Mouse (Mus musculus) kidney, postnatal 0 days (tissue): ENCODE measurements at regions not wholly inside any gene's neighbourhood (a gene's known extent, or its start where the extent isn't known, plus 50 kb on each side); places are given as distances from the start of the nearest gene placed in this dataset.

Source experiments
- ATAC-seq: fragments of 200-750 bp; cut with Nextera tagmentation; replicated peaks from 2 replicates; pipeline ENCODE4 v1.8.0; 2017; ENCODE audit warnings: low read depth, moderate number of reproducible peaks, moderate TSS enrichment, moderate library complexity; ENCODE audit not compliant: low FRiP score
- DNase-seq: peaks from one replicate; pipeline ENCODE4 v3.0.0-alpha.2; 2016; ENCODE audit warnings: low spot score
- H3K27ac ChIP-seq: fragments of 300-500 bp; sonication (generic); 2 replicates; pipeline ENCODE4 v1.5.1; 2014; ENCODE audit warnings: mild to moderate bottlenecking
- H3K27me3 ChIP-seq: fragments of 300-500 bp; sonication (generic); 2 replicates; pipeline ENCODE4 v1.6.1; 2014; ENCODE audit warnings: low read length, mixed read lengths; ENCODE audit not compliant: insufficient read depth
- H3K36me3 ChIP-seq: fragments of 300-500 bp; sonication (generic); 2 replicates; pipeline ENCODE4 v1.6.1; 2014; ENCODE audit warnings: low read length, mixed read lengths; ENCODE audit not compliant: insufficient read depth
- H3K4me1 ChIP-seq: fragments of 300-500 bp; sonication (generic); replicated peaks from 2 replicates; pipeline ENCODE4 v1.6.1; 2014; ENCODE audit warnings: antibody characterized with exemption, low read length, mixed read lengths; ENCODE audit not compliant: insufficient read depth
- H3K4me2 ChIP-seq: fragments of 300-500 bp; sonication (generic); 2 replicates; pipeline ENCODE4 v1.6.1; 2014; ENCODE audit warnings: mild to moderate bottlenecking, low read length, moderate library complexity, mixed read lengths
- H3K4me3 ChIP-seq: fragments of 300-500 bp; sonication (generic); replicated peaks from 2 replicates; pipeline ENCODE4 v1.5.1; 2014; ENCODE audit warnings: low read depth, low read length
- H3K9ac ChIP-seq: fragments of 300-500 bp; sonication (generic); 2 replicates; pipeline ENCODE4 v1.6.1; 2014; ENCODE audit warnings: low read depth, low read length
- H3K9me3 ChIP-seq: fragments of 300-500 bp; sonication (generic); replicated peaks from 2 replicates; pipeline ENCODE4 v1.6.1; 2016; ENCODE audit warnings: low read length, inconsistent platforms, mixed read lengths
- CTCF ChIP-seq: IDR thresholded peaks from 2 replicates; pipeline ENCODE4 v1.5.1; 2016; ENCODE audit warnings: antibody characterized with exemption, low read depth, mild to moderate bottlenecking, moderate library complexity
- WGBS: fragments of 180-500 bp; shearing (Covaris S2); extraction: QIAGEN DNeasy Blood & Tissue Kit; methylation state at CpG from one replicate; pipeline ENCODE4 v1.1.7; 2014; 5-methylcytosine and 5-hydroxymethylcytosine counted together

DNA sequence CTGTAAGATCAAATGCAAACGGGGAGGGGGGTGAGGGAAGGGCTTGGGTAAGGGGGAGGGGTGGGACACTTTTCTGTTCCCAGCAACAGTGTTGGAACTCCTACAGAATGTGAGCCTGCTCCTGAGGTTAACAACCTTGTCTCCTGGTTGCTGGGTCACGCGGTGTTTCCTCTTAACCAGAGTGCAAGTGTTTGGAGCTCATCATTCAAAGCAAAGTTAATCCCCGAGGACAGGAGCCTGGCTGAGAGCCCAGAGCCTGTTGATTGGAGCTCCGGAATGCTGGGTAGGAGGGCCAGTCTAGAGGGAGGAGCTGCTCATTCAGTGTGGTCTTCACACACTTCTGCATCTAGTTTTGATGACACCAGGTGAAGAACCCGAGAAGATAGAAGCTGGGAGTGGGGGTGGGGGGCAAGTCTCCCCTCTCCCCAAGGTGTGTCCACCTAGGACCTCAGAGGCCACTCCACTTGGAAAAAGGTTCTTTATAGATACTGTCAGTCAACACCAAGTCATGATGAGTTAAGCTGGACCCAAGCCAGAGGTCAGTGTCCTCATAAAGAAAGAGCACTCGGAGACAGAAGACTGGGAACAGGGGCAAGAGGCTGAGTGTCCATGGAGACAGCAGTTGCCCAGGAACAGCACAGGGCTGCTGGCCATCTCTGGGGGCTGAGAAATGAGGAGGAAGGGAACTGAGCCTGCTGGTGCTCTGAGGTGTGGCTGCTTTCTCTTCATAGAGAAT is 220.2 kb downstream of the Sipa1l2 start:
- Histone ChIP-seq H3K9me3 (no peaks in the 10 kb centered on the region), H3K36me3 (no peaks in the 10 kb centered on the region), H3K9ac (no peak overlapping the region), H3K4me2 (no peak overlapping the region), H3K27me3 (no peaks in the 10 kb centered on the region), H3K4me1 (peaks cover 17% of the 10 kb centered on the region), H3K27ac (0 out of 2 replicates have a peak overlapping the region, but pooled peaks have one; percentile 13), H3K4me3 (no peak overlapping the region)
- ATAC-seq, result peak; percentile 92
- WGBS, result 4% methylated on average over 7 of the region's 7 CpGs
- TF ChIP-seq CTCF, result no peak
- DNase-seq, result peak; percentile 97

- 81% methylated on average over 8 of the region's 8 CpGs for WGBS
- no peaks in the 10 kb centered on the region for H3K9me3 ChIP-seq
- no peaks in the 10 kb centered on the region for H3K27me3 ChIP-seq
- no peak overlapping the region for H3K4me2 ChIP-seq
- H3K27ac ChIP-seq, result no peak overlapping the region
- no peak overlapping the region for H3K4me3 ChIP-seq
- ATAC-seq (no peak), DNase-seq (no peak)
- no peak overlapping the region for H3K9ac ChIP-seq
- H3K4me1 ChIP-seq, result peaks cover 23% of the 10 kb centered on the region
- no peak for TF ChIP-seq CTCF
- H3K36me3 ChIP-seq, result no peaks in the 10 kb centered on the region
Measured at GRCm38 (mm10) chr8:125346182-125346581, 223.4 kb downstream of the Sipa1l2 start.

GRCm38 (mm10) chr8:125345571-125345970 is 224.0 kb downstream of the Sipa1l2 start:
- H3K27ac ChIP-seq, result no peak overlapping the region
- no peaks in the 10 kb centered on the region for H3K9me3 ChIP-seq
- no peak overlapping the region for H3K4me3 ChIP-seq
- 92% methylated on average over 10 of the region's 10 CpGs for WGBS
- H3K9ac ChIP-seq, result no peak overlapping the region
- DNase-seq (no peak), ATAC-seq (no peak)
- H3K4me2 ChIP-seq, result no peak overlapping the region
- H3K36me3 ChIP-seq, result no peaks in the 10 kb centered on the region
- H3K4me1 ChIP-seq, result peaks cover 23% of the 10 kb centered on the region
- TF ChIP-seq CTCF, result no peak
- H3K27me3 ChIP-seq, result no peaks in the 10 kb centered on the region

GRCm38 (mm10) chr8:125343867-125344266 is 225.7 kb downstream of the Sipa1l2 start:
- Histone ChIP-seq H3K4me1 (peaks cover 12% of the 10 kb centered on the region), H3K9ac (no peak overlapping the region), H3K9me3 (no peaks in the 10 kb centered on the region), H3K36me3 (no peaks in the 10 kb centered on the region), H3K4me2 (no peak overlapping the region), H3K27ac (no peak overlapping the region), H3K4me3 (no peak overlapping the region), H3K27me3 (no peaks in the 10 kb centered on the region)
- 41% methylated on average over 9 of the region's 9 CpGs for WGBS
- TF ChIP-seq CTCF, result no peak
- DNase-seq, result no peak
- no peak for ATAC-seq

DNA sequence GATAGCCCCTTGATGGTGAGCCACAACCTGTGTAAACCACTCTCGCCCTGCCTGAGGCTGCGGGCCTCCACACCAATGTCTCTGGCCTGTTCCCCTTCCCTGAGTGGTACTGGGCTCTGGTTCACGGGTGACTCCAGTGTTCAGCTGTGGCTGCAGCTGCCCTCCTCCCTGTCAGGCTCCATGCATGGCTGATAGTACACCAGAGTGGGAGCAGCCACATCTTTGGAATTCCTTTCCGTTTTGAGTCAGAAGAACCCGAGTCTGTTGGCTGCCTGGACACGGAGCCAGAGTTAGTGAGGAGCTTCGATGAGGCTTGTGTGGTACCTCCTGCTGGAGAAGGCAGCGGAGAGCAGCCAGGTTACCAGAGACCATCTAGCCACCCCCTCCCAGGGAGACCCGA is 227.1 kb downstream of the Sipa1l2 start:
- TF ChIP-seq CTCF, result no peak
- peak overlapping the region; percentile 38 for H3K27ac ChIP-seq
- no peaks in the 10 kb centered on the region for H3K9me3 ChIP-seq
- 40% methylated on average over 9 of the region's 9 CpGs for WGBS
- ATAC-seq (0 out of 2 replicates have a peak, but pooled peaks have one; percentile 12), DNase-seq (peak; percentile 62)
- no peak overlapping the region for H3K4me2 ChIP-seq
- H3K36me3 ChIP-seq, result no peaks in the 10 kb centered on the region
- H3K27me3 ChIP-seq, result no peaks in the 10 kb centered on the region
- H3K9ac ChIP-seq, result no peak overlapping the region
- no peak overlapping the region for H3K4me3 ChIP-seq
- peaks cover 7% of the 10 kb centered on the region; the same call in 1 of the 2 replicates for H3K4me1 ChIP-seq

GRCm38 (mm10) chr8:125341606-125342005 is 228.0 kb downstream of the Sipa1l2 start:
- H3K9me3 ChIP-seq, result no peaks in the 10 kb centered on the region
- no peak for TF ChIP-seq CTCF
- no peak for ATAC-seq
- H3K27ac ChIP-seq, result no peak overlapping the region
- peaks cover 7% of the 10 kb centered on the region; the same call in 1 of the 2 replicates for H3K4me1 ChIP-seq
- H3K9ac ChIP-seq, result no peak overlapping the region
- 52% methylated on average over 4 of the region's 4 CpGs for WGBS
- no peaks in the 10 kb centered on the region for H3K36me3 ChIP-seq
- no peak overlapping the region for H3K4me2 ChIP-seq
- H3K4me3 ChIP-seq, result no peak overlapping the region
- no peaks in the 10 kb centered on the region for H3K27me3 ChIP-seq
- DNase-seq, result no peak
